Mouse (Mus musculus): ENCODE results near the gene Gm17349.
A peak's percentile ranks its signal among the peaks of the same experiment; 100 is the strongest.
"Not testable (repeated sequence)": the region's sequence is repeated elsewhere in the genome, so short reads cannot be mapped to it uniquely, and the experiment has no call there.

The Gm17349 gene

DNA sequence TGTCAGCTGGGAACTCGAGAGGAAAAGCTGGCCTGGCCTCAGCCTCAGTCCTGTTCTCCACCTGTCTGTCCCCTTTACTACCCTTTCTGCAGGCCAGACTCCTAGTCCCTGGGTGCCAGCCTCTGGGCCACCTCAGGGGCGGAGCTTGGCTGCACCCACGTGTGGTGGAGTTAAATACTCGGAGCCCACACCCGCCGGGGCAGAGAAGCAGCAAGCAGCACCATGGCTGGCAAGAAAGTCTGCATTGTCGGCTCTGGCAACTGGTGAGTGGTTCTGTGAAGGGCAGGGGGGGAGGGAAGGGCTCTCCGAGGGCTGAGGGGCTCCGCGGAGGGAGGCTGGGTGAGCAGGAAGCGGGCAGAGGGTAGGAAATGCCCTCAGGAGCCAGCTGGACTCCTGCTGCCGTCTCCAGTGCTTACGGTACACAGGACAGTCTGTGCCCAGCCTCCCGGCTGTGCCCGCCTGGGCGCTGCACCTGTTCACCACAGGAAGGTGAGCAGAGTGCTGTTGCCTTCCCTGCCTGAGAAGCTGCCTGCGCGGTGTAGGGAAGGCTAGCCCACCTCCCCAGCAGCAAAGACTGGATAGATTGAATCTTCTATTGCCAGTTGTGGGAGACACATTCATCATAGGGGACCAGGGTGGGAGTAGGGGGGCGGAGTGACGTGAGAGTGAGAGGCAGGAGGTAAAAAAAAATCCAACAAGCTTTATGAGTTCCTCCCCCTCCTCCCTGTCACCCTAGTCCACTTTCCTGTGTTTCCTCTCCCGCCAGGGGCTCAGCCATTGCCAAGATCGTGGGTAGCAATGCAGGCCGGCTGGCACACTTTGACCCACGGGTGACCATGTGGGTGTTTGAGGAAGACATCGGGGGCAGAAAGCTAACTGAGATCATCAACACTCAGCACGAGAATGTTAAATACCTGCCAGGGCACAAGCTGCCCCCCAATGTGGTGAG lies 12.4 kb upstream of the Gm17349 start, which contains the start of gene Gpd1:
Gene Gpd1, plus strand, starts transcription at position 130 of the 949 bp plus-strand sequence.
- no peak for DNase-seq (ENCODE audit: low read depth)

- no peak for DNase-seq (ENCODE audit: low read depth)
These were observed 11.5 kb upstream of the Gm17349 start for GRCm38 (mm10) chr15:99716814-99717213.

DNA sequence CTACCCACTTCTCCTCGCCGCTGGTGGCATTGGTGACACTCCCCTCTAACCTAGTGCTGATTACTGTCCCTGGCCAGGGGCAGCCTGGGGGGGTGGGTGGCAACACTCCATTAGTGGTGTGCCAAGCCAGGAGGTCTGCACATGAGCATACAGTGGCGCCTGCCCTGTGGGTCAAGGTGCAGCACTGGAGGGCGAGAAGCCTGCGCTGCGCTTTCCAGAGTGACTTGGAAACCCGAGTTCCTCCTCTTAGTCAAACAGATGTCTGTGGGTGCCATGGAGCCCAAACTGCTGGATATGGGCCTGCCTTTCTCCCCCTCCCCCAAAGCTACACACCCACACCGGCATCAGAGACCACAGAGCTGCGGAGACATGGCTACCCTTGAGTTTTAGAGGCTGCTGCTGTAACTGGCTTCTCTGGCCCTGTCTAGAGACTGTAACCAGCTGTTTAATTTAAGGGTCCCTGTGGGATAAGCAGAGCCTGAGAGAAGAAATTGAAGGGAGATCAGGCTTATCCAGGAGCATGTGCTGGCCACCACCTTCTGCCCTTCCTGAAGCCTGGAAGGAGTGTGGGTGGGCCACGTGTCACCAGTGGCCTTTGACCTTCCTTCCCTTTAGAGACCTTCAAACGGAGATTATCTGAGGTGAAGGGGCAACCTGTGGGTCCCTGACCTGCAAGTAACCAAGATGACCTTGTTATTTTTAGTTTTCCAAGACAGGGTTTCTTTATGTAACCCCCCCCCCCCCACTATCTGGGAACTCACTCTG lies 10.9 kb upstream of the Gm17349 start:
- DNase-seq (ENCODE audit: low read depth), result no peak

GRCm38 (mm10) chr15:99715361-99715865 lies 10.1 kb upstream of the Gm17349 start:
- DNase-seq (ENCODE audit: low read depth), result no peak

GRCm38 (mm10) chr15:99714858-99715257 lies 9.6 kb upstream of the Gm17349 start:
- DNase-seq (ENCODE audit: low read depth), result peak; percentile 83

DNA sequence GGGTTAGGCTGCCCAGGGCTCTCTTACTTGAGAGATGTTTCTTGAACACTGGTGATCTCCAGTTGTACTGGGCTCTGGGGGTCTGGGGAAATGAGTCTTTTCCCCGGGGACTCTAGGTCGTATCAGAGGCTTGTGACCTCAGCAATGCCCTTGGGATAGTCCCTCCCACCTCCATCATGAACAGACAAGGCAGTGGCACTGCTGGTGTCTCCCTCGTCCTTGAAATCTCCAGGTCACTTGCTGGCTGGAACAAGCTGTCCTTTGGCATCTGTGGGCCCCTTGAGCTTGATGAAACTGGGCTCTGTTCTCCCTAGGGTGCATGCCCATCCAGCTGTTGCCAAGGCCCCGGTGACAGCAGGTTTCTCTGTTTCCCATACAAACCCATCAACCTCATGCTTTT lies 8.9 kb upstream of the Gm17349 start:
- DNase-seq (ENCODE audit: low read depth), result no peak

- DNase-seq (ENCODE audit: low read depth), result no peak
These were observed 8.3 kb upstream of the Gm17349 start for GRCm38 (mm10) chr15:99713569-99713968.

DNA sequence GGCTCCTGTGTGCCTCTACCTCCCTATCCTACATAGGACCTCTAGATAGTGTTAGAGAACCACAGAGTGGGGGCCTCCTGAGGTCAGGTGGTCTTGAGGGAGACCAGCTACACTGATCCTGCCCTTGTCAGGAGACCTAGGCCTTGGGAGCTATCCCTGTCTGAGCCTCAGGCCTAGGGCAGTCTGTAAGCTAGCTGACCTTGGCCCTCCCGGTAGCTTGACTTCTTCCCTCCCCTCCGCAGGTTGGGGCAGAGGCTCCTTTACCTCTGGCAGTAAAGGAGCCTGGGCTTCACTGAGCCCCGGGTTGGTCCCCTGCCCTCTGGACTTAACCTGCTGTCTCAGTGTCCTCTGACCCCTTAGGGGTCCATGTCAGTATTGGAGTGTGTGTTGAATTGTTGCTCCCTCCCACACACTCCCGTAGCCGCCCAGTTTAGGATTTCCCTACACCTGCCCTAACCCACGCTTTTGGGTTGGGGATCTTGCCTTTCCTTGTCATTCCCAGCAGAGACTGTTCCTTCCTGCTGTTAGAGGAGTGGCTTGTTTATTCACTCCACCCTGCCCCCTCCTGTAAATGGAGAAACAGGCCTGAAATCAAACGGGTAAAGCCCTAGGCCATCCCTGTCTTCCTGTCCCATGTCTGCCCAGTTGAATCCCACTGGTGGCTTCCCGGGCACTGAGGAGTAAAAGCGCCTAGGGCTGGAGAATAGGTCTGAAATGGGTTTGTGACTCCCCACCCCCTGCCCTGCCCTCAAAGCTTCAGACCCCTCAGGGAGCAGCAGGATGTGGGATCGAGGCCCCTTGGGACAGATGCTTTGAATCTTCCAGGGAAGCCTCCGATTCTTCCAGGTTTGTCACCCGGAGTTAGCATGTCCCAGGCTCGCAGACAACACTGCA lies 7.6 kb upstream of the Gm17349 start:
- no peak for DNase-seq (ENCODE audit: low read depth)

GRCm38 (mm10) chr15:99711491-99711890 lies 6.2 kb upstream of the Gm17349 start:
- no peak for DNase-seq (ENCODE audit: low read depth)

DNA sequence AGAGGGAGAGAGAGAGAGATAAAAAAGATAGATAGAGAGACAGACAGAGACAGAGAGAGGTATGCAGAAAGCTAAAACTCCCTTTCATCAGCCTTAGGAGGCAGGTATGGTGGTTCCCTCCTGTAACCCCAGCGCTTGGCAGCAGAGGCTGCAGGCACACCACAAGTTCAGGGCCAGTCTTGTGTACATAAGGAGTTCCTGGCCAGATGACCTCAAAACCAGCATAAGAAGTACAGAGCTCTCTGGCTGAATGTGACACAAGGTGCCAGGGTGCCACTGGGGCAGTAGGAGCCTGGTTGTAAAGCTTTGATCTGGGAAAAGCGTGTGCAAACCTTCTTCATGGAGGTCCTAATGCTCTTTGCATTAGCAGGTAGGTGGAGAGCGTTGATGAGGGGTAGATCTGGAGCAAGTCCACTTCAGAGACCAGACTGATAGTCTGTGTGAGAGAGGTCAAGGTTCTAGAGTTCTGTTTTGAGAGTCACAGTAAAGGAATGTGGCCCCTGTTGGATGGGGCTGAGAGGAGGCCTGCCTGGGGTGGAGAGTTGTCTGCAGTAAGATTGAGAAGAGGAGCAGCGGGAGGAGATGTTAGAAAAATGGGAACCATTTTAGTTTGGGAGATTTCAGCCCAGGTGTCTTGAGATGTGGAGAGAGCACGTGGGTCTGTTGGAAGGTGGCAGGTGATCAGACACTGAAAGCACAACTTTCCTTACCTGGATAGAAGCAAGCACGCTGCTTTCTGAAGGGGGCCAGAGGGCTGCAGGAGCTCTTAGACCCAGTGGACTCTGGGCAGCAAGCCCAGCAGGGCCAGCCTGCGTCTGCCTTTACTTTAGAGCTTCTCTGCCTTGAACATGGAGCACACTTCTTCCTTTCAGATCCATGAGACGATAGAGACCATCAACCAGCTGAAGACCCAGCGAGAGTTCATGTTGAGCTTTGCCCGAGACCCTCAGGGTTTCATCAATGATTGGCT lies 5.2 kb upstream of the Gm17349 start:
- DNase-seq (ENCODE audit: low read depth), result no peak

DNA sequence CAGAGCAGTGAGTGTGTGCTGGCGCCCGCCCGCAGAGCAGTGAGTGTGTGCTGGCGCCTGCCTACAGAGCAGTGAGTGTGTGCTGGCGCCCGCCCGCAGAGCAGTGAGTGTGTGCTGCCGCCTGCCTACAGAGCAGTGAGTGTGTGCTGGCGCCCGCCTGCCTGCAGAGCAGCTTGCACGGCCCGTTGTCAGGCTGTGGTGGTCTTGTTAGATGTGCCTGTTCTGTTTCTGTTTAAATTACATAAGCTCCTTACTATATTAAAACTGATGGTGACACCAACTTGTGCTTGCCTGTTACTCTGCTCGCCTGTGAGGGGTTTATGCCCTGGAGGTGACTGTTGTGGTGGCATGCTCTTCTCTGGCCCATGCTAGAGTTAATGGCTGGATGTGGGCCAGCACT lies 2.9 kb upstream of the Gm17349 start:
- DNase-seq (ENCODE audit: low read depth), result no peak

GRCm38 (mm10) chr15:99704881-99705280 lies 409 bp downstream of the Gm17349 start:
- peak; percentile 52 for DNase-seq (ENCODE audit: low read depth)

DNA sequence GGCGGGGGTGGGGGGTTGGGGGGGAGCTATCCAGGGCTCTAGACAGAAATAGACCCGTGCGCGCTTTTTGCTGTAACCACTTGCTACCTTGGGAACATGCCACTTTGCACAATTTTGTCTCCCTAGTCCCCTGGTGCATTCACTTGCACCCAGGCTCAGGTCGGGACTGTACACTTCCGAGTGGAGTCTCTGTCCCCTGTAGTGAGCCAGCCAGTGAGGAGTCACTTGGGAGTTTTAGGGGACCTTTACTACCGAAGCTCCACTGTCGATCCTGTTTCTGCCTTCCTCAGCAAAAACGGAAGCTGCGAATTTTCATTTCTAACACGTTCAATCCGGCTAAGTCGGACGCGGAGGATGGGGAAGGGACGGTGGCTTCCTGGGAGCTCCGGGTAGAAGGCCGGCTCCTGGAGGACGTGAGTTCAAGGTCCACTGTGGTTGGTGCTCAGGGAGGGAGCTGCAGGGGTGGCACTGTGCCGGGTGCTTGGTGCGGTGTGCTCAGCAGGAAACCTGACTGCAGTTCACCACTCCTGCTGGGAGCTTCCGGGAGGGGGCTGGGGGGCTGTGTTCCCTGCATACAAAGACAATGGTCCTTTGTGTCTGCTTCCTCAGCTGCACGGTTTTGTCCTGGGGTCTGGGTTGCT lies 1.1 kb downstream of the Gm17349 start:
- DNase-seq (ENCODE audit: low read depth), result no peak

GRCm38 (mm10) chr15:99703676-99704040 lies 1.6 kb downstream of the Gm17349 start:
- no peak for DNase-seq (ENCODE audit: low read depth)

DNA sequence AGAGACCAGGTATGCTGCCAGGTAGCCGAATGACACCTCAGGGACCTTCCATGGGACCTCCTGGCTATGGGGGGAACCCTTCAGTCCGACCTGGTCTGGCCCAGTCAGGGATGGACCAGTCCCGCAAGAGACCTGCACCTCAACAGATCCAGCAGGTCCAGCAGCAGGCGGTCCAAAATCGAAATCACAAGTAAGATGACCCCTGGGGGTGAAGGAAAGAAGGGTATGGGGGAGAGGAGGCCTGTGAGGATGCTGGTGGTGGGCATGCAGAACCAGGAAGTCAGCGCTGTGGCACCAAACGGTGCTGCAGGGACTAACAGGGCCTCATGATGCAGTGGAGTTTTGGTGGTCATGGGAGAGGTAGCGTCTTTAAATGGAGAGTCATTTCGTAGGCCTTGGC lies 2.2 kb downstream of the Gm17349 start:
- DNase-seq (ENCODE audit: low read depth), result no peak

DNA sequence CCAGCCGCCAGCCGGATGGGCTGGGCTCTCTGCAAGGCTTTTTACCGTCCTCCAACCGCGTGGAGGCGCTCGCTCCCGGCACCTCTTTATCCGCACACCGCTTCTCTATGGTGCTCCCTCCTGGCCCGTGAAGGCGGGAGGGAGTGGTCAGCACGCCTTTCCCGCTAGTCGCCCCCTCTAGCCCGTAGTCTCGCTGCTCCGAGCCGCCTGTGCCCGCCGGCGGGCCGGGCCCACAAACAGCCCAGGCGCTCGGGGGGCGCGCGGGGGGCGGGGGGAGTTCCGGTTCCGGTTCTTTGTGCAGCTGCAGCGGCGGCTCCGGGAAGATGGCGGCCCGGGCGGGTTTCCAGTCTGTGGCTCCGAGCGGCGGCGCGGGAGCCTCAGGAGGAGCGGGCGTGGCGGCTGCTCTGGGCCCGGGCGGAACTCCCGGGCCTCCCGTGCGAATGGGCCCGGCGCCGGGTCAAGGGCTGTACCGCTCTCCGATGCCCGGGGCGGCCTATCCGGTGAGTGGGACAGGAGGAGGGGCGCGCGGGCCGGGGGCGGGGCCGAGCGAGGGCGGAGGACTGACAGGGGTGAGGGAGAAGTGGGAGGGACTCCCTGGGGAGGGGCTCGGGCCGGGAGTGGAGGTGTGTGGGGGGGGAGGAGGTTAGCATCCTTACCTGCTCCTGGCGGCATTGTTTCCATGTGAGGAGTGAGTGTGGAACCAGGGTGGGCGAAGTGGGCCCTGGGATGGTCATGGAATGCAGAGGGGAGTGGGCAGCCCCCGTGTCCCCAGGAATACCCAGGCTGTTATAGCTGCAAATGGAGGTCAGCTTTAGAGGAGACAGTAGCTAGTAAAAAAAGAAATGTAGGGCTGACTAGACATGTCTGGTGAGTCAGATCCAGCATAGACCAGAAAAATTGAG lies 3.0 kb downstream of the Gm17349 start, which contains the start of gene Smarcd1:
Gene Smarcd1, plus strand, starts transcription at position 131 of the 902 bp plus-strand sequence.
- DNase-seq (ENCODE audit: low read depth), result peak; percentile 97

DNA sequence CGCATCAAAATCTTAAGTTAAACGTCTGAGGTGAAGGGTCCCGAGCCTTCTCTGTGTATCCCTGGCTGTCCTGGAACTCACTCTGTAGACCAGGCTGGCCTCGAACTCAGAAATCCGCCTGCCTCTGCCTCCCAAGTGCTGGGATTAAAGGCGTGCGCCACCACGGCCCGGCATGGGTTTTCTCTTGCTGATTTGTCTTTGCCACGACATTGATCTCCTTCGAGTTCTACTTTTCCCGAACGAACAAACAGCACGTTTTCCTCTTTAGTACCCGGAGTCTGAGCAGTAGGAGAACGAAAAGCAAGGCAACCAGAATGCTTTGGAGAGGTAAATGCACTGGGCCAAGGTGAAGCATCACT lies 3.7 kb downstream of the Gm17349 start:
- DNase-seq (ENCODE audit: low read depth), result not testable (repeated sequence)

- no peak for DNase-seq (ENCODE audit: low read depth)
These were observed 4.8 kb downstream of the Gm17349 start for GRCm38 (mm10) chr15:99700219-99701106.

All from NIH3T3 (cell line).